Mouse (Mus musculus) liver, embryonic 11.5 days (tissue): ENCODE measurements around the gene AC109138.7. TPM values are rescaled to one million over a fixed set of nuclear protein-coding genes. Genes with fewer than 3 reads are reported as not detected.

ENCODE experiments used
- ATAC-seq: fragments of 200-750 bp; cut with Nextera tagmentation; replicated peaks from 2 replicates; pipeline ENCODE4 v1.8.0; 2017; ENCODE audit warnings: moderate number of reproducible peaks, mild to moderate bottlenecking, moderate TSS enrichment, moderate library complexity; ENCODE audit not compliant: low FRiP score
- DNase-seq: peaks from one replicate; pipeline ENCODE4 v3.0.0-alpha.2; 2017; ENCODE audit warnings: low spot score
- H3K27ac ChIP-seq: fragments of 300-500 bp; sonication (generic); 2 replicates; pipeline ENCODE4 v1.5.1; 2014; ENCODE audit warnings: mild to moderate bottlenecking, low read depth, low read length, control low read depth
- H3K27me3 ChIP-seq: fragments of 300-500 bp; sonication (generic); replicated peaks from 2 replicates; pipeline ENCODE4 v1.6.1; 2014; ENCODE audit warnings: low read length, mixed read lengths; ENCODE audit not compliant: control insufficient read depth, insufficient read depth
- H3K36me3 ChIP-seq: fragments of 300-500 bp; sonication (generic); 2 replicates; pipeline ENCODE4 v1.6.1; 2014; ENCODE audit warnings: mild to moderate bottlenecking, low read length, moderate library complexity, mixed read lengths; ENCODE audit not compliant: control insufficient read depth, insufficient read depth
- H3K4me1 ChIP-seq: fragments of 300-500 bp; sonication (generic); replicated peaks from 2 replicates; pipeline ENCODE4 v1.6.1; 2014; ENCODE audit warnings: low read length, mixed read lengths; ENCODE audit not compliant: control insufficient read depth, insufficient read depth
- H3K4me2 ChIP-seq: fragments of 300-500 bp; sonication (generic); 2 replicates; pipeline ENCODE4 v1.6.1; 2014; ENCODE audit warnings: mild to moderate bottlenecking, control low read depth, moderate library complexity
- H3K4me3 ChIP-seq: fragments of 300-500 bp; sonication (generic); 2 replicates; pipeline ENCODE4 v1.5.1; 2014; ENCODE audit warnings: low read depth, low read length, control low read depth
- H3K9ac ChIP-seq: fragments of 300-500 bp; sonication (generic); 2 replicates; pipeline ENCODE4 v1.6.1; 2014; ENCODE audit warnings: low read depth, low read length, control low read depth
- H3K9me3 ChIP-seq: fragments of 300-500 bp; sonication (generic); 2 replicates; pipeline ENCODE4 v1.6.1; 2016; ENCODE audit warnings: low read length, inconsistent platforms, mixed read lengths; ENCODE audit not compliant: control insufficient read depth
- WGBS: fragments of 180-500 bp; shearing (Covaris S2); extraction: QIAGEN DNeasy Blood & Tissue Kit; methylation state at CpG from one replicate; pipeline ENCODE4 v1.1.7; 2014; 5-methylcytosine and 5-hydroxymethylcytosine counted together
- polyA plus RNA-seq: library from polyadenylated mRNA; unstranded; fragments of >200 nt; fragmentation: Nextera tagmentation; extraction: Ambion mirVana; gene quantifications from 2 replicates; pipeline ENCODE4 v1.2.1, GENCODE M21; 2014

Gene AC109138.7
- polyA plus RNA-seq, 1 experiment from 2014 or later: not detected

DNA sequence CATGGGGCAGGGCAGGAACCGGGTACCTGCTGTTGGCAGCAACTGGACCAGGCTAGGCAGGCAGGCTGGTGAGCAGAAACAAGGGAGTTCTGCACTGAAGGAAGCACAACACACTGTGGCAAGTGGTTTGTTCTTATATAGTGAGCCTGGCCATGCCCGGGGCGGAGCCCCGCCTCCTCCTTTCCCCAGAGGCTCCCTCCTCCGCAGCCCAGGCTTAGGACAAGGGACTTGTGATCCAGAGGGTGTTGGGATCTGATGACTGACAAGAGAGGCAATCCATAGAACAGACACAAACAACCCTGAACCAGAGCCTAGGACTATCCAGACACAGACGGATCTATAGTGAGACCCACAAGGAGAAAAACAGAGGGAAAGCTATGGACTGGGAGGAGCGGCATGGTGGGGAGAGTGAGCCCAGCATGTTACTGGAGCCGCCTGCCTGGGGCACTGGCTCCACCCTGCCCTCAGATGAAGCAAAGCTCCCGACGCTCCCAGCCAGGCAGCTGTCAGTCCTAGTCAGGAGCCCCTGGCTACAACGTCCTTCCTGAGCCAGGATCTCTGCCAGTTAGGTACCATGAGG, 38.7 kb upstream of the AC109138.7 start, which contains the start of gene Carns1:
Gene Carns1 (minus strand): TSS at position 112 of the 580 bp plus-strand sequence.
- peak; percentile 49 for ATAC-seq

DNA sequence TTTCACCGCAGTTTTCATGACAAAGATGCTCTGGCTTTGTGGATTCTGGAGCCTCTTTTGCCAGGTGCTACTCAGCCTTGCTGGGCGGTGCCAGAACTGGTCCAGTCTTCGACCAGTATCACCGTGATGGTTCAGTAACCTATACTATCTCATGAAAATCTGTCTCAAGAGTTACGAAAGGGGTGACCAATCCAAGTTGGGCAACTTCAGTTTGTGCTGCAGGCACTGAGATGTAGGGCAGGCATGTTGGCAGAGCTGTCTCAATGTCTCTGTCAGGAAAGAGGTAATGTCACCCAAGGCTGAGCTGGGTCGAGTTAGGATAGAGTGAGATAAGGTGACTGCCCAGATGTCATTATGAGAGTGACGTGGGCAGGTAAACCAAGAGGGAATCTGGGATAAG, 33.7 kb upstream of the AC109138.7 start:
- DNase-seq (no peak), ATAC-seq (no peak)
- Histone ChIP-seq H3K27ac (no peak overlapping the region), H3K9ac (no peak overlapping the region), H3K27me3 (no peaks in the 10 kb centered on the region), H3K4me1 (peaks cover 11% of the 10 kb centered on the region; the same call in 1 of the 2 replicates), H3K4me2 (no peak overlapping the region), H3K4me3 (no peak overlapping the region), H3K36me3 (no peaks in the 10 kb centered on the region), H3K9me3 (no peaks in the 10 kb centered on the region)
- WGBS: 84% methylated on average over 7 of the region's 7 CpGs

More for the DNA sequence above, 38.7 kb upstream of the AC109138.7 start, which contains the start of gene Carns1:
- Histone ChIP-seq H3K27me3 (no peaks in the 10 kb centered on the region), H3K27ac (no peak within 1 kb of the TSS), H3K9me3 (no peaks in the 10 kb centered on the region), H3K4me1 (no peaks in the 10 kb centered on the region), H3K4me2 (peak within 1 kb of the TSS; percentile 45), H3K36me3 (no peaks in the 10 kb centered on the region), H3K4me3 (no peak within 1 kb of the TSS), H3K9ac (no peak within 1 kb of the TSS)
- DNase-seq: no peak
- 11% methylated on average over 11 of the region's 11 CpGs for WGBS

DNA sequence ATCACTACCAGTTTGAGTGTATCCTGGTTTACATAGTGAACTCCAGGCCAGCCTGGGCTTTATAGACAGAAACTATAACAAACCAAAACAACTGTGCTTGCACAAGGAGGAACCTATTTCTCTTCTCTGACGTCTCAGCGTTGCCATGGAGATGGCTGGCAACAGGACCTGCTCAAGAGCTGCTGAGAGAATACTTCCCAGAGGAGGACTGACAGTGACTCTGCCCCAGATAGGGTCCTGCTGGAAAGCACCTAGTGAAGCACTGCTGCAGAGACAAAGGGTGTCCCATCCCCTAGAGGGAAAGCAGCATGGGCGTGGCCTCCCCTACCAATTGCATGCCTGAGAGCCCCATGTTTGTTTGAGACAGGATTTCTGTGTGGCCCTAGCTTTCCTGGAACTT, 32.3 kb upstream of the AC109138.7 start:
- H3K4me2 ChIP-seq: no peak overlapping the region
- no peaks in the 10 kb centered on the region for H3K27me3 ChIP-seq
- H3K36me3 ChIP-seq: no peaks in the 10 kb centered on the region
- H3K4me1 ChIP-seq: peaks cover 13% of the 10 kb centered on the region; the same call in 1 of the 2 replicates
- no peak overlapping the region for H3K9ac ChIP-seq
- no peak for ATAC-seq
- WGBS: 47% methylated on average over 3 of the region's 3 CpGs
- H3K9me3 ChIP-seq: no peaks in the 10 kb centered on the region
- DNase-seq: no peak
- H3K27ac ChIP-seq: no peak overlapping the region
- no peak overlapping the region for H3K4me3 ChIP-seq

DNA sequence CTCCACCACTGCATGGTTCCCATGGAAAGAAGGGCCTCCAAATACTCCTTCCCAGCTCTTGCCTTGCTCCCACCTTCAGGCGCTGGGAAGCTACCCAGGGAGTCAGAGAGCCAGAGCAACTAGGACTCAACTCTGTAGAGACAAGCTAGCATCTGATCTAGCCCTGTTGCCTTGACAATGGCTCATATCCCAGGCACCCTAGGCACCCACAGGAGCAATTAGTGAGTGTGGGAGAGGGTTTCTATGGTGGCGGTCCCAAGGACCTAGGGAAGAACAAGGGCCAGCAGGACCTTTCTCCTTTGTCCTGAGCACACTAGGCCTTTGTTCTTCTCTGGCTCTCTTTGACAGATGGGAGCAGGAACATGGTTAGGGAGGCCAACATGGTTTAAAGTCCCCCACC, 30.5 kb upstream of the AC109138.7 start:
- Histone ChIP-seq H3K27ac (no peak overlapping the region), H3K4me1 (peaks cover 13% of the 10 kb centered on the region; the same call in 1 of the 2 replicates), H3K9me3 (no peaks in the 10 kb centered on the region), H3K36me3 (no peaks in the 10 kb centered on the region), H3K4me2 (no peak overlapping the region), H3K9ac (no peak overlapping the region), H3K4me3 (no peak overlapping the region), H3K27me3 (no peaks in the 10 kb centered on the region)
- DNase-seq: no peak
- no peak for ATAC-seq
- WGBS: 80% methylated on average over 2 of the region's 2 CpGs

DNA sequence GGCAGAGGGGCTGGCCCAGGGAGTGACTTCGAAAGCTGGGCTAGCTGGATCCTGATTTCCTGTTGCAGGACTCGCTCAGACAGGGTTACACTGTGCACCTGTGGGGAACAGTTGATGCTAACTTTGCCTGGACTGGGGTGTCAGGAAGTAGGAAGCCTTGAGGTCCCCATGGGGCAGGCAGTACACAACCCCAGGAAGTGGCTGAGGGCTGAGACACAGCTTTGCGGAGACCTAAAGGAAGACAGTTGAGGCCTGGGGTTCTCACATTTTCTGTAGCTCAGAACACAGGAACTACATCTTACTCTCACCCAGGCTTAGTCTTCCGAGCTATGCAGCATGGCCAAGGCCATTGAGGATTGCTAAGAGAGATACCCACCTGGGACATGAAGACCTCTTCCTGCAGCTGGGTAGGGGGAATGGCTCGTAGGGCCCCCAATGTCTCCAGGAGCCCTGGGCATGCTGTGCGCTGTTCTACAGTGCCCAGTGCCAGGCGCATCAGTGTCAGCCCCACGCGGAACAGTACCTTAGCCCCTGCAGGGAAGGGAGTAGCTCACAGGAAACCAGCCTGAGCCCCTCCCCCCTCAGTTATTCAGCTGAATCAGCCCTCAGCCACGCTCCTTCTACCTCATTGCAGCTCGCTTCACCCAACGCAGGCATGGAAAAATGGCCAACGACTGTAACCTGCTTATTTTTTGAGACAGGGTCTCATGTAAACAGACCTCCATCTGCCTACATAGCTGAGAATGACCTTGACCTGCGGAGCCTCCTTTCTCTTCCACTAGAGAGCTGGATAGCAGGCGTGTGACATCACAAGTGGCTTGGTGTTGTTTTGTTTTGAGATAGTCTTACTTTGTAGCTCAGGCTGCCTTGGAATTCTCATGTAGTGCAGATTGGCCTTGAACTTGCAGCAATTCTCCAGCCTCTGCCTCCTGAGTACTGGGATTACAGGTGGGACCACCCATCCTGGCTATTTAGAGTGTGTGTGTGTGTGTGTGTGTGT, 28.9 kb upstream of the AC109138.7 start:
- no peak overlapping the region for H3K4me3 ChIP-seq
- H3K27me3 ChIP-seq: no peaks in the 10 kb centered on the region
- peak overlapping the region; percentile 1 for H3K27ac ChIP-seq
- 46% methylated on average over 15 of the region's 15 CpGs for WGBS
- DNase-seq (no peak), ATAC-seq (peak; percentile 14; the same call in 1 of the 2 replicates)
- peak overlapping the region; percentile 24 for H3K4me2 ChIP-seq
- no peaks in the 10 kb centered on the region for H3K9me3 ChIP-seq
- no peaks in the 10 kb centered on the region for H3K36me3 ChIP-seq
- H3K9ac ChIP-seq: peak overlapping the region; percentile 46; the same call in 1 of the 2 replicates
- peaks cover 13% of the 10 kb centered on the region; the same call in 1 of the 2 replicates for H3K4me1 ChIP-seq

DNA sequence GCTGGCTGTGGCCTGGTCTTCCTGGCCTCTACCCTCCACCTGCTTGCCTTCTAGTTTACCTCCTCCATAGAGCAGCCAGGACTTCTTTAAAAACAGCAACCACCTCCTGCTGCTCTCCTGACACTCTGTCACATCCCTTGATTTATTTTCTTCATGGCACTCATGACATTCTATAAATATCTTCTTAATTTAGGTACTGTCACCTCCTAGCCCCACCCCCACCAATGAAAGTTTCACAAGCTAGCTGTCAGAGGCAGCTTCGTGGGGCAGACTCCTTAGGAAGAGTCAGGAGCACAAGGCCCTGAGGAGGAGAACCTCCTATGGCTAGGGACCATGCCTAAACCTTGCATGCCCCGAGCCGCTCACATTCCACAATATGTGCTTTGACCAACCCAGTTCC, 26.9 kb upstream of the AC109138.7 start:
- no peak overlapping the region for H3K27ac ChIP-seq
- H3K4me2 ChIP-seq: no peak overlapping the region
- H3K9ac ChIP-seq: no peak overlapping the region
- ATAC-seq (no peak), DNase-seq (no peak)
- no peaks in the 10 kb centered on the region for H3K36me3 ChIP-seq
- 68% methylated on average over 3 of the region's 3 CpGs for WGBS
- H3K4me3 ChIP-seq: no peak overlapping the region
- H3K9me3 ChIP-seq: no peaks in the 10 kb centered on the region
- no peaks in the 10 kb centered on the region for H3K27me3 ChIP-seq
- H3K4me1 ChIP-seq: peaks cover 23% of the 10 kb centered on the region

DNA sequence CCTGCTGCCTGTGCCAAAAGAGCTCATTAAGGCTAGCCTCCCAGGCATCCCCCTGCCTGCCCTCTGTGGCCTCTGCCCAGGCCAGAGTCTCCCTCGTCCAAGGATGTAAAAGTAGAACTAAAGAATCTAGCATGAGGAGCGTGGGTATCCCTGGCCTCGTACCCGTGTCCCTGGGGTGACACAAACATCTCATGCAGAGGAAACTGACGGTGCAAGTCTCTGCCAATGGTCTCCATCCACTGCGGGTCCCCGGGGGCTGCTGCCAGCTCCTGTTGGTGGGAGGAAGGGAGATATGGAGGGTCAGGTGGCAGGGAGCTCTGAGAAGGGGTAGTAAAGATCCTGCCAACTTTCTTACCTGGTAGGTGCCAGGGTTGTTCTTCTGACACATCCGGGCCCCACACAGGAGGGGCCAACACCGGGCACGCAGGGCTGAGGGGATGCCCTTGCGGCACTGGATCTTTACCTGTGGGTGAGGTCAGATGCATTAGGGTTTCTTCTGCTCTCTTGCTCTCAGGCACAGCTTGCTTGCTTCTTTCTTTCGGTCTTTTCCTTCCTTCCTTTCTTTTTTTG, 25.0 kb upstream of the AC109138.7 start:
- Histone ChIP-seq H3K9me3 (no peaks in the 10 kb centered on the region), H3K9ac (no peak overlapping the region), H3K4me1 (peaks cover 33% of the 10 kb centered on the region), H3K36me3 (peaks cover 7% of the 10 kb centered on the region; the same call in 1 of the 2 replicates), H3K4me2 (no peak overlapping the region), H3K4me3 (no peak overlapping the region), H3K27ac (no peak overlapping the region), H3K27me3 (no peaks in the 10 kb centered on the region)
- 84% methylated on average over 12 of the region's 12 CpGs for WGBS
- ATAC-seq: no peak
- no peak for DNase-seq

DNA sequence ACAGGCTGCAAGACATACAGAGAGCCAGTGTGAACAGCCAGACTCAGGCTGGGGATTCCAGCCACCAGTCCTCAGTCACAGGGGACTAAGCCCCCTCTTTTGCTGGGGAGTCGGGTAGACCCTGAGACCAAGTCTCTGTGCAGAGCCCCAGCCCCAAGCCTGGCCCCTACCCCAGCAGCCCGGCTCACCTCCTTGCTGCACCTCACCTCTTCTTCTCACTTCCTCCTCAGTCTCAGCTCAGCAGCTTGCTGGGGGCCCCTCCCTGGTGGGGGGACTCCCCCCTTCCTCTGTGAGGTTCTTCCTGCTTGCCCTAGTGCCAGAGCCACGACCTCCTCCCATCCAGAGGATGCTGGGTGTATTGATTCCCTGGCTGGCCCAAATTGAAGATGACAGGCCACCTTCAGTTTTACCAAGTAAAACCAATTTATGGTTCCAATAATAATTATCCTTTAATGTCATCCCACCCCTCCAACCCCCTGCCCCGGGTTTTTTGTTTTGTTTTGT, 23.3 kb upstream of the AC109138.7 start, which contains the start of gene Tbc1d10c:
Gene Tbc1d10c (minus strand): TSS at position 454 of the 504 bp plus-strand sequence.
- Histone ChIP-seq H3K4me1 (peaks cover 33% of the 10 kb centered on the region), H3K36me3 (peaks cover 25% of the 10 kb centered on the region), H3K9ac (peak within 1 kb of the TSS; percentile 98), H3K27ac (peak within 1 kb of the TSS; percentile 90), H3K27me3 (no peaks in the 10 kb centered on the region), H3K4me2 (peak within 1 kb of the TSS; percentile 95), H3K4me3 (peak within 1 kb of the TSS; percentile 95), H3K9me3 (no peaks in the 10 kb centered on the region)
- WGBS: 46% methylated on average over 4 of the region's 4 CpGs
- ATAC-seq: no peak
- DNase-seq: no peak
